Mouse (Mus musculus): ENCODE measurements around the gene Tril. TPM values are rescaled to one million over a fixed set of nuclear protein-coding genes. Genes with fewer than 3 reads are reported as not detected.

The Tril gene
- total RNA-seq, 1 experiment from 2014 or later = not detected

DNA sequence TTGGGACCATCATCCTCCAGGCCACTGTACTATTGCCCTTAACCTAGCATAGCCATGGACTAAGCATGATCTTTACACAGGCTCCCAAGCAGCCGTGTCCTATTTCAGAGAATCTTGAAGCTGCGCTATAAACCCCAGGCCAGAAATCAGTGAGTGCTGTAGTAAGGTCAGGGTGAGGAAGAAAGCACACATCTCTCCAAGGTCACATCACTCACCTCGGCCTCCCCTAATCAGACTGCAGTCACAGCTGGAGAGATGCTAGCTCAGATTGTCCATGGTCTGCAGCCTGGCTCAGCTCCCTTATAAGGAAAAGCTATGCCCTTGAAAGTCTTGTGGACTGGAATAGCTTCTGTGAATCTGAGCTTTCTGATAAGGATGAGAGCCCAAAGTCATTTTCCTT is 13.4 kb downstream of the Tril start:
- no peak for ATAC-seq (replicated peaks; ENCODE audit: low read depth, poor library complexity, severe bottlenecking)

DNA sequence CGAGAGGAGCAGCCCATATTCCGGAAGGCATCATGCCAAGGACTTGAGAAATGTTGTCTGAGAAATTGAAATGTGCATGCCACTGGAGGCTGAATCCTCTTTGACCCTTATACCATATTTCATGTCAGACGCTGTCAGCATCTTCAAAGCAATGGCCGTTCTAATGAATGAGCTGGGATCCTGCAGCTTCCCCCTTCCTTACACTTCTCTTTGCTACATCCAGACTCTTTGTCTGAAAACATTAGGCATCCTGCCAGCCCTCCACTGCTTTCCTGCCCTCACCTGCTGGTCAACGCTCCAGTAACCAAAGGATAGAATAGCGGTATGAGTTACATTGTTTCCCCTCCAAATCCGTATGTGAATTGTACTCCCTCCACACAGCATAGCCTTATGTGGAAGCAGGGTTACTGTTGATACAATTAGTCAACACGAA is 14.0 kb downstream of the Tril start:
- no peak for ATAC-seq (replicated peaks; ENCODE audit: low read depth, poor library complexity, severe bottlenecking)

DNA sequence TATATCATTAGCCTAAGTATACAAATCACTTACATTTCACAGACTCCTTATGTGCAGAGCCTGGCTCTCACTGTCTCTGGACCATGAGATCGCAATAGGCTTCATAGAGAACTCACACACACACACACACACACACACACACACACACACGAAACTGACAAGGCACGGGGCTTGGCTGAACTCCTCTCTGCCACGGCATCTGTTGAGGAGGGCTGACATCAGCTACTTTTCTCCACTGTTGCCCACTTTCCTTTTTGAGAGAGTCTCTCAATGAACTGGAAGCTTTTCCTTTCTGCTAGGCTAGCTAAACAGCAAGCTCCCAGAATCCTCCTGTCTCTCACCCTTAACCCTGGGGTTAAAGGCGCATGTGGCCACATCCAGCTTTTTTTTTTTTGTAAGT is 14.6 kb downstream of the Tril start:
- ATAC-seq (replicated peaks; ENCODE audit: low read depth, poor library complexity, severe bottlenecking) = no peak

DNA sequence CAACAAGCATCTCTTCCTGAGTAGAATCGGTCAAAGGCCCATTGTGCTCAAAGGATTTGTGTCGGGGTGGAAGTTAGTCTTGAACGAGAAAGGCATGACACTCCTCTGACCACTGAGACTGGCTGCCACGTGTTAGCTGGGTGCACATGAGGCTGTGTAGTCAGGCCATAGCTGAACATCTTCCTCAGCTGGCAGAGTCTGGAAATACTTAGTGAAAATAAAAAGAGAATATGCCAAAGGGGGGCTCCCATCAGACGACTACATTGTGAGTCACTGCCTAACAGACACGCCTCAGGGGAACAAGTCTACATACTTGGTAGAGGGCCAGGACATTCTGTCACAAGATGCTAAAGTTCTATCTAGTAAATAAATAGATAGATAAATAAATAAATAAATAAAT is 16.5 kb downstream of the Tril start:
- ATAC-seq (replicated peaks; ENCODE audit: low read depth, poor library complexity, severe bottlenecking) = no peak

DNA sequence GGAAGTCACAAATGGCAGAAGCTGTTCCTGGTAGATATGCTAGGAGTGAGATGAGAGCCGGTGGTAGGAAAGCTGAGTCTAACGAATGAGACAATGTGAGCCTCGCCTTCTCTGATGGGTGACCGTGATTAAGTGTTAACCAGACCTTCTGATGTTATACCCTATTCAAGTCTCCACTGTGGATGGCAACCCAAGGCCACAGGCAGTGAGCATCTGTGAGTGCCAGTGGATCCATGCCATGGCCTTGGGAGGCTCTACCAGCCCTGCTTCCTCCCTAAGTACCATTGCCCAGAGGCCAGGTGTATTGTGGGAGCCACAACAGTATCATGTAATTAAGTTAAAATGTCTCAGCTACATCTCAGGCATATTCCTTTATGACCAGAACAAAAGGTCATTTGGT is 17.1 kb downstream of the Tril start:
- ATAC-seq (replicated peaks; ENCODE audit: low read depth, poor library complexity, severe bottlenecking) = no peak

DNA sequence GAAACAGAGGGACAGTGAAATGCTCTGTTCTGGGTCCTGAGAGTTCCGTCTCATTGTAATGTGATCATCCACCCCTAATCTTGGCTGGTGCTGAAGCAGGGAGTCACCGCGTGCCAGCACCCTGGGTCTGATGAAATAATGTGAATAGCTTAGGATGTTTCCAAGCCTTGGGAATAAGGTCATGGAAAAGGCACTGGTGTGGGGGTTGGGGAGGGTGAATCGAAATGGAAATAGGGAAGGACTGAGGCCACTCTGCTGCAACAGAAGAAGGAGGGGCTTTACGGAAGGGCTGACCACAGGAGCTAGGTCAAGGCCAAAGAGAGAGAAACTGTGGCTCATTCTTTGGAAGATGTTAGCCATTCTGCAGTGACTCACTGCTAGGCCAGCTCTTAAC is 18.7 kb downstream of the Tril start:
- no peak for ATAC-seq (replicated peaks; ENCODE audit: low read depth, poor library complexity, severe bottlenecking)

DNA sequence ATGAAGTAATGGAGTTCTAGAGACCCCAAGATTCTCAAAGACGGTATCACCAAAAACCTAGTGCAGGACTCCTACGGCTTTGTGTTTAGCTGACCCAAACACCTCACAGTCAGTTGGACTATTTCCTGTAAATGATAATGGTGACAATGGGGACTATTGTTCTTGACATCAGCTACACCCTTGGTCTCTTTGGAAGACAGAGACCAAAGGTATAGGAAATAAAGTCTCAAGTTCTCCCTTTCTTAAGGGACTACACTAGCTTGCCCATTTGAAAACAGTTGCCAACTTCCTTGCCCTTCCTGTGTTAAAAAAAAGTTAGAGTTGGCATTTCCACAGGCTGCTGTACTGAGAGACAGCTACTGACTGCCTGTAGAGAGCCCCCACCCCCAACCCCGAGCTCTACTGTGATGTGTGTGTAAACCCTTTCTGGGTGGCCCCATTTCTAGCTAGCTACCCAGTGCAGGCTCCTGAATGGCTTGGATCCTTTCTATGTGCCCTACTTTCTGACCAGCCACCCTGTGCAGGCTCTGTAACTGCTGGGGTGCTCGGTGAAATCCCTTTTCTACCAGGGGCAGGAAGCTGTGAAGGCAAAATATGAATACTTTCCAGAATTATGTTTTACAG is 19.2 kb downstream of the Tril start:
- no peak for ATAC-seq (replicated peaks; ENCODE audit: low read depth, poor library complexity, severe bottlenecking)

DNA sequence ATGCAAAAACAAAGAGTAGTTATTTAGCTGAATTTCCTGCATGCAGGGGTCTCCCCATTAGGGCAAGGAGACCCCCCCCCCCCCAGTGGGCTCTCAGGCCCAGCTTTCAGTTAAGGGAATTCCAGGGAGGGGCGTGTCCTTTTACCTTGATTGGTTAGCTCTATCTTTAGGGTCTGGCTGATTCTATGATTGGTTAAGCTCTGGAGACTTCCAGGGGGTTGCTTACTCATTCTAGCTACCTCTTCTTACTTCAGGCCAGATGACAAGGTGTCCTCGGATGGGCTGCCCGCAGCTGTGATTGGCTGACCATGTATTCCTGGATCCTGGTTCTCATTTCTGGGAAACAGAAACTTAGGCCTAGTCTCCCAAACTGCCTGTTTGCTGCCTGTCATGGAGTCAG is 21.8 kb downstream of the Tril start:
- ATAC-seq (replicated peaks; ENCODE audit: low read depth, poor library complexity, severe bottlenecking) = no peak

DNA sequence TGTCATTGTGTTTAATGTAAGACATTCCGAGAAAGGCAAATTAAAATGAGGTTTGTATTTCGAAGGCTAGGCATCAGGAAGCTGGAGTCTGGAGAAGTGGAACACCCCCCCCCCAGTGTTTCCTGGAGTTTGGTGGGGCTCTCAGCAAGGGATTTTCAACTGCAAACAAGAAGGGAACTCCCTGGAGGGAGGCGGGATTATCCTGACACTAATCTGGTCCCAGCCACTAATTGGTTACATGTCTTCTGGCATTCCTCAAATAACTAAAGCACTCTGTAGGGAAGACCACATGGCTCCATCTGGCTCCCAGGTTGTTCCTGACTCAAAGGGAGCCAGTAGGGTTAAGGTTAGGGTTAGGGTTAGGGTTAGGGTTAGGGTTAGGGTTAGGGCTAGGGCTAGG is 23.8 kb downstream of the Tril start:
- no peak for ATAC-seq (replicated peaks; ENCODE audit: low read depth, poor library complexity, severe bottlenecking)

DNA sequence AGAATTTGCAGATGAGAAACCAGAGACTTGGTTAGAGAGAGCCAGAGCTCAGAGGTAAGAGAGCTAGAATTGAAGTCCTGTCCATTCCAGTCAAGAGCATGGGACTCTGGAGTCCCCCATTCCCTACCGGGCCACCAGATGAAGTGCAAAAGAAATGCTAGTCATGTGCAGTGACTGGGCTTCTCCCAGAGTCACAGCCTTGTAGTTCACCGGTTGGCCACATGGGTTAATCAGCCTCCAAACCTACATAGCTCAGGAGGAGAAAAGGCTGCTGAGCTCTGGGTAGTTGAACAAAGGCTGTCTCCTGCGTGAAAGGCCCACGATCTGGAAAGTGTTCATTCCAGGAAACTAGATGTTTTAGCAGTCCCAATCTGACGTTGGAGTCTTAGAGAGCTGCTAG is 24.8 kb downstream of the Tril start:
- peak; percentile 93 for ATAC-seq (replicated peaks; ENCODE audit: low read depth, poor library complexity, severe bottlenecking)

DNA sequence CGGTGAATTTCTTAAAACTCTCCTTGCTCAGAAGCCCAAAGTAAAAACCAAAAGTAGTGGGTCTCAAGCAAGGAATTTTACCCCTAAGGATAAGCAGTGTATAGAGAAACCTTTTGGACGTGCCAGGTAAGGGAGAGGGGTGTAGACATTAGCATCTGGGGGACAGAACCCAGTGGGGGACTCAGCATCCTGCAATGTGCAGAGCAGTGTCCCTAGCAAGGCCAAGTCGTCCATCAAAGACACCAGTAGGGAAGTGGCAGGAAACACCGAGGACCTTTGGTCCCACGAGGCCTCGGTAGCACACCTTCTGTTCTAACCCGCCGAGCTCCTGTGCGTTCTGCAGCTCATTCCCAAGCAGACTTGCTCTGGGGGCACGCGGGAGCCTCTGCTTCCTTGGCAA is 25.6 kb downstream of the Tril start:
- no peak for ATAC-seq (replicated peaks; ENCODE audit: low read depth, poor library complexity, severe bottlenecking)

DNA sequence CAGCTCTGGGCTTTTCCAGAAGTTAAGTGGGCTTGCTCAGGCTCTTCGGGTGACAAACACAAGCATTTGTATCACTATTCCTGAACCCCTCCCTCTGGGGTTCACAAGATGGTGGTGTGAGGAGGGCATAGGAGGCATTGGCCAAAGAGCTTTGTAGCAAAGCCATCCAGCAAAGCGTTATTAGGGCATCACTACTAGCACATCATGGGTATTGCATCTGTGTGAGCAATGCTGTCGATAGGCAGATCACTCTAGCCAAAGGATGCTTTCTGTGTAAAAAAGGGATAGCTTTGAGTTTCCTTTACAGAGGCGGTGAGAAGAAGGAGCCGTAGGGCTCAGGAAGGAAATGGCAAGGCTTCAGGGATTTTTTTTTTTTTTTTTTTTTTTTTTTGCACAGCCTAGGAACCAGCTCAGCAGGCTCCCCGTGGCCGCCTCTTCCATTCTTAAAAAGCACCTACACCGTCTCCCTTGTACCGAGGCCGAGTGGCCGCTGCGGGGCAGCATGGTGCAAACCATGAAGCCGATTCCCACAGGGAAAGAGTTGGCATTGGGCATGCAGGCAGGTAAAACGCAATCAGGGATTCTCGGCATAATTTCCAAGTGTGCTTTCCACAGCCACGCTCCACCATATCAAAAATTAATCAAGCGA is 26.2 kb downstream of the Tril start:
- peak; percentile 79 for ATAC-seq (replicated peaks; ENCODE audit: low read depth, poor library complexity, severe bottlenecking)

DNA sequence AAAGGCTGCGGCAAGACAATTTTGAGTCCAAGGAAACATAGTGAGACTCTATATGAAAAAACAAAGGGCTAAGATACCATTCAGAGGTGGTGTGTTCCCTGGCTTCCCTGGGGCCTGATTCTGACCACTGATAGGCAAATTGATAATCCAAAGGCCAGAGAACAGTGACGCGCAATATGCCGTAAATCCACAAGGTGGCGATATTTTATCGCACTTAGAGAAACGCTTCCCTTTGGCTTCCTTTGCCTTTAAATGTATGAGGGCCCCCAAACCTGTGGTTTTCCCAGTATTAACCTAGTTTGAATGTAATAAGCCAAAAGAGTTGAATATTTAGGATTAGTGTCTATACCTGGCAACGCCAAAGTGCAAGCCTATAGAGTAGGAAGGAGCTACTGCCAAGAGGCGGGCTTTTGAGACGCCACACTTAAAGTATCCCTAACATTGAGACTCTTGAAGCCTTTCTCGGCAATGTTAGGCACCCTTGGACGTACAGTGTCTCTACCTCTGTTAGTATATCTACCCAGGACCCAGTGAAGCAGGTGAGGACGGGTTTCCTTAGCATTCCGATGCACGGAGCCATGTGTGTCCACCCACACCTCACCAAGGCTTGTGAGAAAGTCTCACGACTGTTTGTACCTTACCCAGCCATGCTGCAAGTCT is 37.6 kb downstream of the Tril start:
- no peak for ATAC-seq (replicated peaks; ENCODE audit: low read depth, poor library complexity, severe bottlenecking)

DNA sequence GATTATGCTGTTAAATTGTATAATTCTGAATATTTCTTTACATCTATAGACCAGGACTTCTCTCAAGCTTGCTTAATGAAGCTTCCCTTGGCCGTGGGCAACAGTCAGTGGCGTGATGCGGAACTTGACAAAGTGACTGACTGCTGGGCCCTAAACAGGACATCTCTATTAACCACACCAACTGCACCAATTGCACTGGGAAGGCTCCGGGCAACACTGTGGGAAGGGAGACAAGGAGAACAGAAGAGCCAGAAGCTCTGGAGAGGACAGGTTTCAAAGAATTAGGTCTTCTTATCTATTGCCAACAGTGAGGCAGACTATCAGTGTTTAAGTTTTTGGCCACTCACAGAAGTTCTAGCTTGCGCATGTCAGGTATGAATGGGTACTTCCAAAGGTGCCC is 38.4 kb downstream of the Tril start:
- ATAC-seq (replicated peaks; ENCODE audit: low read depth, poor library complexity, severe bottlenecking) = no peak

DNA sequence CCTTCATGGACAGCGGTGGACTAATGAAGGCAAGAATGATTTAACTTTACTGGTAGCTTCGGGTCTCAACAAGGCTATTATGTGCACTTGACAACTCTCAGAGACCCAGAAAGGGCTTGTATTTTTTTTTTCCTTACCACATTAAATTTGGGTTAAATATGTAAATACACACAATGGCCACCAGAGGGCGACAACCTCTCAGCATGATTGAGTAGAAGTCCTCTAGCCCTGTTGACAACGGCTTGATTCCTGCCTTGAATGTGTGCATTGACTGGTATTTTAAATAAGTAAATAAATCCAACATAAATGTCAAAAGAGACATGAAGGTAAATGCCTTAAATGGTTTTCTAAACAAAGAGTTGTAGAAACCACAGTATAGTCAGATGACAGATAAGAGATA is 39.5 kb downstream of the Tril start:
- ATAC-seq (replicated peaks; ENCODE audit: low read depth, poor library complexity, severe bottlenecking) = 0 out of 2 replicates have a peak, but pooled peaks have one; percentile 65

DNA sequence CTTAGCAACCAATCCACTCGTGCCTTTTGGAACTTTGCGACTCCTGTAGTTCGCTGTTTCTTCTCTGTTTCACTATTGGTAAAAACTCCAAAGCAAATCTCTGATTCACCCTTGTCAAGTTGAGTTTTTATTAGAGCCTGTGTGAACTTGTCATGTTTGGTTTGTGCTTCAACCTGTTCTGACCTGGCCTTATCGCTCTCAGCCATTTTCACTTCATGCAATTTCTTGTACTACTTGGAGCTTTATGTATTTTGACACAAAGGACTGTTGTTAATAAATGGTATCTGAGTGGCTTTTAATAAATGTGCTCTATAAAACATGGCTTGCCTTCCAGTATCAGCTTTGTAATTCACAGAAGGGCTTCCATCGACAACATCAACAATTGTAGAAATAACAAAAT is 40.6 kb downstream of the Tril start:
- ATAC-seq (replicated peaks; ENCODE audit: low read depth, poor library complexity, severe bottlenecking) = no peak

DNA sequence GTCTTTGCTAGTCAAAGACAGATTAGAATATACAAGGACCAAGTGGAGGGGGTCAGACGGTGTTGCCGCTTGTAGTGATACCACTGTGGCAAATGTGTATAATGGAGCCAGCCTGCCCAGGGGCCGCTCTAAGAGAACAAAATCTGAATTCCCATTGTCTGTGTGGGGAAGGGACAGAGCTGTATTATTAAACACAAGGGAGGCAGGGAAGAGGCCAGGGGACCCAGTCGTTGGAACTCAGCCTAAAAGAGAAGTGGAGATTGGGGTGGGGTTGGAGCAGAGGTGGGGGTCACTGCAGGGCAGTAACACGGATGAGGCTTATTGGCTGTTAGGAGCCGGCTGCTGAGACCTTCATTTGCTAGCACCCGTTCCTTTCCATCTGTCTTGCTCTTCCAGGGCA is 41.1 kb downstream of the Tril start:
- no peak for ATAC-seq (replicated peaks; ENCODE audit: low read depth, poor library complexity, severe bottlenecking)

DNA sequence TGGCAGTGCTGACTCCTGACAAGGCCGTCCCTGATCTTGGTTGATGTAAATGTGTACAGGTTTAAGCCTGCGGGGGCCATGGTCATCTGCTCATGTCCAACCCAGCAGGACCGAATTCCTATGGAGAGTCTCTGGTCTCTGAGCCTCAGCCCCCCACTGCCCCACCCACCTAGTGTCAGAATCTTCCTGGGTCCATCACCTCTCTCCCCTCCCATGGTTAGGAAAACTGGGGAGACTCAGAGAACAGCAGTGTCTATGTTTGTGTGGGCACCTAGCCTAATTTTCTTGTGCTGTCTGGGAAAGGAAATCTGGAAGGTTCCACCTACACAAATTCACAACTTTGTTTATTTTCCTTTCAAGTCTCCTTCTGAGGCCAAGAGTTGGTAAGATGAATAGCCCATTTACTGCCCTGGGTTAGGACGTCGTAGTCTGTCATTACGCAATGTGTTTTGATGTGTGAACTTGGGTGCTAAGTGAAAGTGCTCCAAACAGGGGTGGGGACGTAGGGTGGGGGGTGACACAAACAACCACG is 42.1 kb downstream of the Tril start:
- no peak for ATAC-seq (replicated peaks; ENCODE audit: low read depth, poor library complexity, severe bottlenecking)

DNA sequence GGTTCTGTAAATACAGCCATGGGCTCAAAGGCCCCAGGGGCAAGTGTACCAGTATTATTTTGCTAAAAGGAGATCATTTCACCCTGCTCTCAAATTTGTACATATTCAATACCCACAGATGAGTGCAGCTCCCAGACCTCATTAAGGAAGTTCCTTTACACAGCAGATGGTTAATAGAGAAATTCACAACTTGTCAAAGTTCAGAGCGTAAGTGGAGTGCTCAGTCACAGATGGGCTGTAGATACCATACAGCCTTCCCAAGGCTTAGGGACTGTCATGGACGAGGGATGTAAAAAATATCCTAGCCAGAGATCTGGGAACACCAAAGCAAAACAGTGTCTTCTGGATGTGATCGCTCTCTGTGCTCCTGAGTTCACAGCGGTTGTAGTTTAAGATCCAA is 52.4 kb downstream of the Tril start:
- no peak for ATAC-seq (replicated peaks; ENCODE audit: low read depth, poor library complexity, severe bottlenecking)

DNA sequence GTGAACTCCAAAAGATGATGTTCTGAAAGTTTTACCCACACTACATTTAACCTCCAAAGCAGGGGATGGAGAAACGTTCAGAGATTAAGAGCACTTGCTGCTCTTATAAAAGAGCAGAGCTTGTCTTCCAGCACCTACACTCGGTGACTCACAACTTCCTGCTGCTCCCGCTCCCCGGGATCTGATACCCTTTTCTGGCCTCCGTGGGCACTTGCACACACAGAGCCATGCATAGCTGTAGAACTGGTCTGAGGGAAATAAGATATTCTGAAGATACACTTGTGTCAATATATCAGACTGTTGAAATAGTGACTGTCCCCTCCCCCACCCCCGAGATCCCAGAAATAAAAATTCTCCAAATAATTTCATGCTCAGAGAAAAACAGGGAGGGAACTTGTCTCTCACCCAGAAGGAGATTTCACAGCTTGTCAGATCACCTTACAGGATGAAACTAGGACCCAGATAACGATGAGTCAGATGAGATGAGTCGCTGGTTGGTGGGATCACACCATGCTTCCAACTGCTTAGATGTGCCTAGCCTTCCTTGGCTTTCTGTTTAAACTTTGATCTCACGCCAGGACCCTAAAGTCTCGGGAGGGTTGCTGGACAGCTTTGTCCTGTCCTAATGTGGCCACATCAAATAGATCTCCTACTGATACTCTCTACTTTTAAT is 54.3 kb downstream of the Tril start:
- no peak for ATAC-seq (replicated peaks; ENCODE audit: low read depth, poor library complexity, severe bottlenecking)

DNA sequence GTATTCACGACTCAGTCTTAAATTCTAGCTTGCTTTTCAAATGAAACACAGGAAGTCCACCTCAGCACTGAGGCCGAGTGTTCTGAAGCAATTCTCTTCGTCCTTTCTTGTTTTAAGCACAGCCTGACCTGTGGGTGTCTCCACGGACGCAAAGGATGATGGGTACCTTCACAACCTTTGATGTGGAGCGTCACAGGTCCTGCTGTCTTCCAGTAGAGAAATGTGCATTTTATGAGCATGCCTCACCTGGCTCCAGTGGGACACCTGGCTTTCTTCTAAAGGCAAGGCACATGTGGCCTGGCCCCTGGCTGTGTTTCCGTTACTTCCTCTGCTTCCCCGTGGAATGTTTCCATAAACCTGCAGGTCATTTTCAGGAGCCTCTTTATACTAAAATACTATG is 54.9 kb downstream of the Tril start:
- ATAC-seq (replicated peaks; ENCODE audit: low read depth, poor library complexity, severe bottlenecking) = no peak

All from common myeloid progenitor, adult 5-6 weeks (primary cell).